Mouse (Mus musculus): ENCODE data around the gene Adcy2. TPM values are rescaled to one million over a fixed set of nuclear protein-coding genes. Genes with fewer than 3 reads are reported as not detected.
A peak's percentile ranks its signal among the peaks of the same experiment; 100 is the strongest.

Gene Adcy2
- total RNA-seq, 2 experiments from 2014 or later = 2.0 to 3.7 TPM

GRCm38 (mm10) chr13:68826461-68826860 is 172.9 kb downstream of the Adcy2 start:
- no peak for DNase-seq

- no peak for DNase-seq
Measured at GRCm38 (mm10) chr13:68820858-68821579, 178.3 kb downstream of the Adcy2 start.

- DNase-seq = no peak
Measured at GRCm38 (mm10) chr13:68815704-68816477, 183.4 kb downstream of the Adcy2 start.

GRCm38 (mm10) chr13:68811185-68811584 is 188.2 kb downstream of the Adcy2 start:
- no peak for DNase-seq

GRCm38 (mm10) chr13:68799777-68800176 is 199.6 kb downstream of the Adcy2 start:
- peak; percentile 35 for DNase-seq

GRCm38 (mm10) chr13:68793286-68793685 is 206.1 kb downstream of the Adcy2 start:
- no peak for DNase-seq

- DNase-seq = no peak
Measured at GRCm38 (mm10) chr13:68787286-68788061, 211.9 kb downstream of the Adcy2 start.

- no peak for DNase-seq
Measured at GRCm38 (mm10) chr13:68783096-68783495, 216.2 kb downstream of the Adcy2 start.

GRCm38 (mm10) chr13:68778011-68778672 is 221.2 kb downstream of the Adcy2 start:
- DNase-seq = no peak

- DNase-seq = no peak
Measured at GRCm38 (mm10) chr13:68773599-68774211, 225.6 kb downstream of the Adcy2 start.

GRCm38 (mm10) chr13:68768588-68768987 is 230.8 kb downstream of the Adcy2 start:
- DNase-seq = no peak

- DNase-seq = no peak
Measured at GRCm38 (mm10) chr13:68765896-68766578, 233.3 kb downstream of the Adcy2 start.

GRCm38 (mm10) chr13:68764614-68765013 is 234.7 kb downstream of the Adcy2 start:
- DNase-seq = no peak

- no peak for DNase-seq
Measured at GRCm38 (mm10) chr13:68749801-68750200, 249.5 kb downstream of the Adcy2 start.

- no peak for DNase-seq
Measured at GRCm38 (mm10) chr13:68749370-68749769, 250.0 kb downstream of the Adcy2 start.

- no peak for DNase-seq
Measured at GRCm38 (mm10) chr13:68745426-68745825, 253.9 kb downstream of the Adcy2 start.

GRCm38 (mm10) chr13:68712661-68713060 is 286.7 kb downstream of the Adcy2 start:
- DNase-seq = no peak

GRCm38 (mm10) chr13:68707296-68707747 is 292.0 kb downstream of the Adcy2 start:
- DNase-seq = peak; percentile 73

GRCm38 (mm10) chr13:68684919-68685318 is 314.4 kb downstream of the Adcy2 start:
- no peak for DNase-seq

GRCm38 (mm10) chr13:68680429-68680828 is 318.9 kb downstream of the Adcy2 start:
- no peak for DNase-seq

GRCm38 (mm10) chr13:68642786-68643185 is 356.6 kb downstream of the Adcy2 start:
- no peak for DNase-seq
